Mouse (Mus musculus) kidney, embryonic 15.5 days (tissue): ENCODE results near the gene Gramd1b. TPM values are rescaled to one million over a fixed set of nuclear protein-coding genes. Genes with fewer than 3 reads are reported as not detected.

Experiments used
- ATAC-seq: fragments of 200-750 bp; cut with Nextera tagmentation; replicated peaks from 2 replicates; pipeline ENCODE4 v1.8.0; 2017; ENCODE audit warnings: moderate TSS enrichment; ENCODE audit not compliant: low FRiP score
- H3K27ac ChIP-seq: fragments of 300-500 bp; sonication (generic); 2 replicates; pipeline ENCODE4 v1.5.1; 2015; ENCODE audit warnings: mild to moderate bottlenecking, inconsistent platforms
- H3K27me3 ChIP-seq: fragments of 300-500 bp; sonication (generic); 2 replicates; pipeline ENCODE4 v1.6.1; 2015; ENCODE audit warnings: inconsistent platforms
- H3K36me3 ChIP-seq: fragments of 300-500 bp; sonication (generic); 2 replicates; pipeline ENCODE4 v1.6.1; 2015; ENCODE audit warnings: inconsistent platforms
- H3K4me1 ChIP-seq: fragments of 300-500 bp; sonication (generic); 2 replicates; pipeline ENCODE4 v1.6.1; 2015; ENCODE audit warnings: inconsistent platforms
- H3K4me2 ChIP-seq: fragments of 300-500 bp; sonication (generic); 2 replicates; pipeline ENCODE4 v1.6.1; 2015; ENCODE audit warnings: moderate library complexity, mild to moderate bottlenecking, inconsistent platforms
- H3K4me3 ChIP-seq: fragments of 300-500 bp; sonication (generic); replicated peaks from 2 replicates; pipeline ENCODE4 v1.5.1; 2015; ENCODE audit warnings: mild to moderate bottlenecking, inconsistent platforms
- H3K9ac ChIP-seq: fragments of 300-500 bp; sonication (generic); 2 replicates; pipeline ENCODE4 v1.6.1; 2015; ENCODE audit warnings: mild to moderate bottlenecking, inconsistent platforms
- H3K9me3 ChIP-seq: fragments of 300-500 bp; sonication (generic); replicated peaks from 2 replicates; pipeline ENCODE4 v1.6.1; 2016; ENCODE audit warnings: inconsistent platforms
- WGBS: fragments of 180-500 bp; shearing (Covaris S2); methylation state at CpG from one replicate; pipeline ENCODE4 v1.1.7; 2015; ENCODE audit warnings: mixed read lengths; 5-methylcytosine and 5-hydroxymethylcytosine counted together
- polyA plus RNA-seq: library from polyadenylated mRNA; unstranded; fragments of >200 nt; fragmentation: Nextera tagmentation; extraction: Ambion mirVana; gene quantifications from 2 replicates; pipeline ENCODE4 v1.2.1, GENCODE M21; 2015

The Gramd1b gene
- polyA plus RNA-seq, 1 experiment from 2014 or later = 10.2 TPM

- no peak overlapping the region for H3K4me3 ChIP-seq
- H3K9me3 ChIP-seq = no peaks in the 10 kb centered on the region
- H3K4me1 ChIP-seq = no peaks in the 10 kb centered on the region
- H3K27ac ChIP-seq = no peak overlapping the region
- no peak overlapping the region for H3K9ac ChIP-seq
- no peaks in the 10 kb centered on the region for H3K36me3 ChIP-seq
- H3K4me2 ChIP-seq = no peak overlapping the region
- no peak for ATAC-seq
- H3K27me3 ChIP-seq = no peaks in the 10 kb centered on the region
- WGBS = 77% methylated on average over 3 of the region's 3 CpGs
Measured at GRCm38 (mm10) chr9:40277671-40278070, 253.5 kb downstream of the Gramd1b start.

- H3K4me1 ChIP-seq = no peaks in the 10 kb centered on the region
- no peak for ATAC-seq
- no peak overlapping the region for H3K4me3 ChIP-seq
- no peak overlapping the region for H3K9ac ChIP-seq
- H3K27me3 ChIP-seq = no peaks in the 10 kb centered on the region
- H3K27ac ChIP-seq = no peak overlapping the region
- 81% methylated on average over 5 of the region's 5 CpGs for WGBS
- no peaks in the 10 kb centered on the region for H3K9me3 ChIP-seq
- H3K4me2 ChIP-seq = no peak overlapping the region
- H3K36me3 ChIP-seq = no peaks in the 10 kb centered on the region
Measured at GRCm38 (mm10) chr9:40275904-40276303, 255.3 kb downstream of the Gramd1b start.

GRCm38 (mm10) chr9:40272822-40273221 lies 258.4 kb downstream of the Gramd1b start:
- 81% methylated on average over 7 of the region's 7 CpGs for WGBS
- peaks cover 22% of the 10 kb centered on the region for H3K27me3 ChIP-seq
- ATAC-seq = no peak

GRCm38 (mm10) chr9:40271075-40271474 lies 260.1 kb downstream of the Gramd1b start:
- peaks cover 19% of the 10 kb centered on the region for H3K4me1 ChIP-seq
- H3K27ac ChIP-seq = no peak overlapping the region
- ATAC-seq = no peak
- H3K36me3 ChIP-seq = no peaks in the 10 kb centered on the region
- H3K9ac ChIP-seq = no peak overlapping the region
- 73% methylated on average over 3 of the region's 3 CpGs for WGBS
- no peak overlapping the region for H3K4me2 ChIP-seq
- peaks cover 34% of the 10 kb centered on the region for H3K27me3 ChIP-seq
- H3K4me3 ChIP-seq = no peak overlapping the region
- H3K9me3 ChIP-seq = no peaks in the 10 kb centered on the region

More at GRCm38 (mm10) chr9:40272822-40273221, 258.4 kb downstream of the Gramd1b start:
- Histone ChIP-seq H3K4me2 (no peak overlapping the region), H3K4me3 (no peak overlapping the region), H3K36me3 (no peaks in the 10 kb centered on the region), H3K9me3 (no peaks in the 10 kb centered on the region), H3K4me1 (peaks cover 19% of the 10 kb centered on the region), H3K27ac (no peak overlapping the region), H3K9ac (no peak overlapping the region)

GRCm38 (mm10) chr9:40269880-40270279 lies 261.3 kb downstream of the Gramd1b start:
- Histone ChIP-seq H3K9me3 (no peaks in the 10 kb centered on the region), H3K36me3 (no peaks in the 10 kb centered on the region), H3K9ac (no peak overlapping the region), H3K27me3 (peaks cover 34% of the 10 kb centered on the region), H3K4me3 (peak overlapping the region; percentile 31), H3K4me1 (peaks cover 19% of the 10 kb centered on the region), H3K27ac (no peak overlapping the region), H3K4me2 (peak overlapping the region; percentile 62)
- ATAC-seq = no peak
- 24% methylated on average over 8 of the region's 8 CpGs for WGBS

- ATAC-seq = peak; percentile 77
- H3K27ac ChIP-seq = no peak within 1 kb of the TSS
- H3K4me2 ChIP-seq = peak within 1 kb of the TSS; percentile 62
- H3K9me3 ChIP-seq = no peaks in the 10 kb centered on the region
- under 1% methylated on average over 41 of the region's 42 CpGs for WGBS
- no peaks in the 10 kb centered on the region for H3K36me3 ChIP-seq
- no peak within 1 kb of the TSS for H3K9ac ChIP-seq
- H3K27me3 ChIP-seq = peaks cover 34% of the 10 kb centered on the region
- H3K4me3 ChIP-seq = peak within 1 kb of the TSS; percentile 31
- H3K4me1 ChIP-seq = peaks cover 19% of the 10 kb centered on the region
Measured at GRCm38 (mm10) chr9:40269103-40269861, 261.9 kb downstream of the Gramd1b start, which contains the start of gene Scn3b. Scn3b (plus strand) TSS chr9:40269217.

- Histone ChIP-seq H3K4me1 (peaks cover 19% of the 10 kb centered on the region), H3K4me3 (peak overlapping the region; percentile 31), H3K4me2 (peak overlapping the region; percentile 62), H3K9me3 (no peaks in the 10 kb centered on the region), H3K27me3 (peaks cover 34% of the 10 kb centered on the region), H3K9ac (no peak overlapping the region), H3K27ac (no peak overlapping the region), H3K36me3 (no peaks in the 10 kb centered on the region)
- peak; percentile 15; the same call in 1 of the 2 replicates for ATAC-seq
- WGBS = 8% methylated on average over 4 of the region's 4 CpGs
Measured at GRCm38 (mm10) chr9:40268748-40269102, 262.5 kb downstream of the Gramd1b start.

- Histone ChIP-seq H3K9ac (no peak overlapping the region), H3K4me1 (peaks cover 19% of the 10 kb centered on the region), H3K4me2 (peak overlapping the region; percentile 62; the same call in 1 of the 2 replicates), H3K36me3 (no peaks in the 10 kb centered on the region), H3K9me3 (no peaks in the 10 kb centered on the region), H3K27ac (no peak overlapping the region), H3K27me3 (peaks cover 34% of the 10 kb centered on the region), H3K4me3 (peak overlapping the region; percentile 31; the same call in 1 of the 2 replicates)
- no peak for ATAC-seq
- WGBS = 13% methylated on average over 21 of the region's 21 CpGs
Measured at GRCm38 (mm10) chr9:40268040-40268747, 263.0 kb downstream of the Gramd1b start.

GRCm38 (mm10) chr9:40263874-40264273 lies 267.3 kb downstream of the Gramd1b start:
- peaks cover 10% of the 10 kb centered on the region for H3K4me1 ChIP-seq
- no peak overlapping the region for H3K27ac ChIP-seq
- WGBS = 69% methylated on average over 6 of the region's 6 CpGs
- no peaks in the 10 kb centered on the region for H3K36me3 ChIP-seq
- H3K9ac ChIP-seq = no peak overlapping the region
- no peak for ATAC-seq
- H3K4me2 ChIP-seq = no peak overlapping the region
- no peaks in the 10 kb centered on the region for H3K9me3 ChIP-seq
- H3K4me3 ChIP-seq = no peak overlapping the region
- H3K27me3 ChIP-seq = peaks cover 21% of the 10 kb centered on the region

- Histone ChIP-seq H3K4me3 (no peak overlapping the region), H3K27me3 (no peaks in the 10 kb centered on the region), H3K9ac (no peak overlapping the region), H3K27ac (no peak overlapping the region), H3K4me1 (no peaks in the 10 kb centered on the region), H3K36me3 (no peaks in the 10 kb centered on the region), H3K9me3 (no peaks in the 10 kb centered on the region), H3K4me2 (no peak overlapping the region)
- WGBS = 53% methylated on average over 3 of the region's 3 CpGs
- ATAC-seq = no peak
Measured at GRCm38 (mm10) chr9:40252459-40252858, 278.7 kb downstream of the Gramd1b start.

GRCm38 (mm10) chr9:40249106-40249505 lies 282.1 kb downstream of the Gramd1b start:
- ATAC-seq = no peak
- H3K4me1 ChIP-seq = no peaks in the 10 kb centered on the region
- no peaks in the 10 kb centered on the region for H3K9me3 ChIP-seq
- H3K4me2 ChIP-seq = no peak overlapping the region
- H3K4me3 ChIP-seq = no peak overlapping the region
- H3K27ac ChIP-seq = no peak overlapping the region
- no peak overlapping the region for H3K9ac ChIP-seq
- 72% methylated on average over 1 of the region's 1 CpGs for WGBS
- no peaks in the 10 kb centered on the region for H3K27me3 ChIP-seq
- no peaks in the 10 kb centered on the region for H3K36me3 ChIP-seq

- Histone ChIP-seq H3K4me1 (peaks cover 3% of the 10 kb centered on the region), H3K27me3 (no peaks in the 10 kb centered on the region), H3K9ac (no peak overlapping the region), H3K36me3 (no peaks in the 10 kb centered on the region), H3K4me2 (no peak overlapping the region), H3K27ac (no peak overlapping the region), H3K4me3 (no peak overlapping the region), H3K9me3 (no peaks in the 10 kb centered on the region)
- 86% methylated on average over 6 of the region's 6 CpGs for WGBS
- ATAC-seq = no peak
Measured at GRCm38 (mm10) chr9:40246702-40247101, 284.5 kb downstream of the Gramd1b start.
